Mouse (Mus musculus): ENCODE measurements around the gene Alyref.

DNA sequence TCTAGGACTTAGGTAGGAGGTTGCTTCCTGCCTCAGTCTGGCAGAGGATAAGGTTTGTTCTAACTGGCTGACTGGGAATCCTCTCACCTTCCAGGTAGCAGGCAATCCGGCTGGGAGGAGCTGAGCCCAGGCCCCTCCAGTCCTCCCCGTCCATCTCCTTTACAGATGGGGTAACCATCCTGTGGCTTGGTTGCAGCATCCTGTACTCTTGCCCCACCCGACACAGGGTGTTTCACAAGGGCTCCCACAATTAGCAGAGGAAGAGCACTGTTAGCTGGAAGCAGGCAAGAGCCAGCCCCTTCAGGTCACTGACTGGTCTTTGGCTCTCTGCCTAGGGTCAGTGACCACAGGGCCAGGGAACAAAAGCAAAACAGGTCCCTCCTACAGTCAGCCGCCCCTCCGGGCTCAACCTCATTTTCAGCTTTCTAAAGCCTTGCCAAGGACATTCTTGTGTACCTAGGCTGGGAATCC lies 32.3 kb upstream of the Alyref start:
- TF ChIP-seq ZNF384 (IDR thresholded peaks at IDR 0.05; ENCODE audit: low read depth, low read length): no peak
- no peak for TF ChIP-seq ZC3H11A (IDR thresholded peaks at IDR 0.05; ENCODE audit: borderline replicate concordance, low read depth, low read length)
- no peak for TF ChIP-seq HCFC1 (IDR thresholded peaks at IDR 0.05; ENCODE audit: borderline replicate concordance, insufficient read depth, low read length)
- TF ChIP-seq CHD2 (IDR thresholded peaks at IDR 0.05; ENCODE audit: low read depth, low read length): no peak
- no peak for TF ChIP-seq MAFK (IDR thresholded peaks at IDR 0.05; ENCODE audit: insufficient read depth, low read depth, low read length)

Measured in ES-E14 (cell line).